Mouse (Mus musculus) adrenal gland, postnatal 0 days (tissue): ENCODE results near the gene Itpka. TPM values are rescaled to one million over a fixed set of nuclear protein-coding genes. Genes with fewer than 3 reads are reported as not detected.

Experiments used
- polyA plus RNA-seq: library from polyadenylated mRNA; unstranded; fragments of >200 nt; fragmentation: Nextera tagmentation; extraction: Ambion mirVana; gene quantifications from 2 replicates; pipeline ENCODE4 v1.2.1, GENCODE M21; 2015

The Itpka gene
- polyA plus RNA-seq = 1.9 and 3.1 TPM in 2 replicates

GRCm38 (mm10) chr2:119741581-119742411 lies at the start of gene Itpka:
Gene Itpka (plus strand): TSS chr2:119742337.

GRCm38 (mm10) chr2:119760251-119760650 lies 18.1 kb downstream of the Itpka start, which contains the start of gene Ltk:
Gene Ltk (minus strand): TSS chr2:119760431.

GRCm38 (mm10) chr2:119787206-119787883 lies 45.2 kb downstream of the Itpka start, which contains the start of gene Rpap1:
Gene Rpap1 (minus strand): TSS chr2:119787537.

GRCm38 (mm10) chr2:119797279-119797783 lies 55.2 kb downstream of the Itpka start, which contains the start of gene Tyro3:
Gene Tyro3 (plus strand): TSS chr2:119797733.

Other genes with a start within 250 kb of the Itpka start
- gene Exd1, start 194.7 kb upstream of the Itpka start, polyA plus RNA-seq = 0.51 and 0.91 TPM in 2 replicates
- gene Chp1, start 194.6 kb upstream of the Itpka start, polyA plus RNA-seq = 66.1 and 79.1 TPM in 2 replicates
- gene Nusap1, start 124.0 kb upstream of the Itpka start, polyA plus RNA-seq = 26.1 and 27.4 TPM in 2 replicates
- 9.8 and 12.9 TPM in 2 replicates for gene Oip5, start 123.9 kb upstream of the Itpka start, polyA plus RNA-seq
- gene Ndufaf1, start 79.5 kb upstream of the Itpka start, polyA plus RNA-seq = 38.1 and 66.6 TPM in 2 replicates
- gene Rtf1, start 67.3 kb upstream of the Itpka start, polyA plus RNA-seq = 28.6 and 37.8 TPM in 2 replicates
- gene Ltk, start 18.1 kb downstream of the Itpka start, polyA plus RNA-seq = 0.65 and 1.1 TPM in 2 replicates
- 10.3 and 16.3 TPM in 2 replicates for gene Rpap1, start 45.2 kb downstream of the Itpka start, polyA plus RNA-seq
- 6.6 and 7.1 TPM in 2 replicates for gene Tyro3, start 55.4 kb downstream of the Itpka start, polyA plus RNA-seq
- gene Mga, start 154.9 kb downstream of the Itpka start, polyA plus RNA-seq = 12.7 and 16.0 TPM in 2 replicates
- gene Mapkbp1, start 230.4 kb downstream of the Itpka start, polyA plus RNA-seq = 2.2 TPM in 2 replicates